Mouse (Mus musculus): ENCODE data around the gene Dot1l. TPM values are rescaled to one million over a fixed set of nuclear protein-coding genes. Genes with fewer than 3 reads are reported as not detected.

The Dot1l gene
- total and polyA plus RNA-seq, 3 experiments: 8.7 to 118 (median 105) TPM

DNA sequence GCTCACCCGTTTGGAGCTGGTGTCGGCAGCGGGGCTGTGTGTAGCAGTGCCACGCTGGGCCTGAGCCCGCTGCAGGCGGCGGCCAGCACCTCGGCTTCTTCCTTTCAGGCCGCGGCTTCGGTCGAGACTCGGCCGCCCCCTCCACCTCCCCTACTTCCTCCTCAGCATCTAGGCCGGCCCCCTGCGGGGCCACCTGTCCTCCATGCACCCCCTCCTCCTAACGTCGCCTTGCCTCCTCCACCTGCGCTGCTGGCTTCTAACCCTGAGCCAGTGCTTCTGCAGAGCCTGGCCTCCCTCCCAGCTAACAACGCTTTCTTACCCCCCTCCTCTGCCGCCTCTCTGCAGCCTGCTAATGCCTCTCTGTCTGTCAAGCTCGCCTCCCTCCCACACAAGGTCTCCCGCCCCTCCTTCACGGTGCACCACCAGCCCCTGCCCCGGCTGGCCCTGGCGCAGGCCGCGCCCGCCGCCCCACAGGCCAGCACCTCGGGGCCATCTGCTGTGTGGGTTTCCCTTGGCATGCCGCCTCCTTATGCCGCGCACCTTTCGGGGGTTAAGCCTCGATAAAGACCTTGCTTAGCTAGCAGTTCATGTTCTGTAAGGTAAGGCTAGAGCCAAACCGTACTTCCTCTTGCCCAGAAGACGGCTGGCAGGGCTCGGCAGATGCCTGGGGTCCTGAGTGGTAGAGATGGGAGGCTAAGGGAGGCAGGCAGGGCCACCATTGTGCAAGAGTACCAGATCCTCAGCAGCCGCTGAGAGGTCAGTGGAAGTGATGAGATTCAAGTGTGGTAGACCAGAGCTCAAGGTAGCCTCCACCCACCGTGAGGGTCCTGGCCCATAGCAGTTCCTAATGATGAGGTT is 37.4 kb downstream of the Dot1l start:
- TF ChIP-seq GATA1 (IDR thresholded peaks at IDR 0.05; ENCODE audit: borderline replicate concordance, low read length): no peak
- no peak for TF ChIP-seq POLR2AphosphoS5 (IDR thresholded peaks at IDR 0.05; ENCODE audit: insufficient replicate concordance, low read depth, low read length)
- TF ChIP-seq GATA2 (IDR thresholded peaks at IDR 0.05; ENCODE audit: borderline replicate concordance, low read depth, low read length): no peak
- H3K4me1 ChIP-seq (ENCODE audit: insufficient read depth, low read depth, low read length): peaks cover 71% of the 10 kb centered on the region

DNA sequence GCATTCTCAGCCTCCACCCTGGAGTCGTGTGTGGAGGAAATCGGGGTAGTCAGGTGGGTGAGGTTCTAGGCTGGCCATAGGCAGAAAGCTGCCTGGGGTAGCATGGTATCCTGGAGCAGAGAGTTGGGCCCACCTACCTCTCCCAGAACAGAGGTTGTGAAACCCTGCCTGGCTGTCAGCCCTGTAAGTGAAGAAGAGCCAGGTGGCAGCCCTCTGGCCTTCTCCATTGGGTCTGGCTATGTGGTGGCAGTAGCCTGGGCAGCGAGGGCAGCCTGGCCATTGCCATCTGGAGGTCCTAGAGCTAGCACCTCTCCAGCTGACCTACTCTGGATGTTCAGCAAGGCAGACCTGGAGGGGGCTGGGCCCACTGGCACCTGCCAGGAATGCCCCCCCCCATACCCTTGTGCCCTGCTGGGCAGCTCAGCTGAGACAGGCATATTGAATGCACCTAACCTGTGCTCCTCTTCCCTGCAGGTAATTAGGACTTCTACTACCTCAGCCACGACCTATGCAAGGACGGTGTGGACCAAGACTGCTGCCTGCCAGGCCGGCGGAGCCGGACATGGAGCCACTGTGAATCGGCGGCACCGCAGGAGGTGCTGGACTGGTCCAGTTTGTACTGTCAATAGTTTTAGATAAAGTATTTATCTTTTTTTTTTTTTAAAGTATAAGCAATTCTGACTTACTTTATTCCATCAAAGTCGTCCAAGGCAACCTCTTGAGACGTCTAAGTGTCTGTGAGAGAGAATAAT is 38.2 kb downstream of the Dot1l start:
- no peak for ATAC-seq (ENCODE audit: extremely low read depth, insufficient number of reproducible peaks, low FRiP score, poor library complexity, severe bottlenecking)
- Histone ChIP-seq H3K36me3 (replicated peaks) (peaks cover 92% of the 10 kb centered on the region), H3K27me3 (ENCODE audit: insufficient read depth, low read length) (no peaks in the 10 kb centered on the region), H3K9me3 (replicated peaks) (no peaks in the 10 kb centered on the region), H3K4me1 (ENCODE audit: insufficient read depth, low read depth, low read length) (peaks cover 71% of the 10 kb centered on the region), H3K4me3 (ENCODE audit: low read depth, low read length) (peak overlapping the region; percentile 3; the same call in 1 of the 2 replicates)
- TF ChIP-seq CTCF (IDR thresholded peaks at IDR 0.05; ENCODE audit: low read depth, low read length): no peak
- no peak for TF ChIP-seq GATA2 (IDR thresholded peaks at IDR 0.05; ENCODE audit: borderline replicate concordance, low read depth, low read length)
- DNase-seq (ENCODE audit: low spot score): no peak

More for the DNA sequence above, 37.4 kb downstream of the Dot1l start:
- DNase-seq (ENCODE audit: low spot score) (no peak), ATAC-seq (ENCODE audit: extremely low read depth, insufficient number of reproducible peaks, low FRiP score, poor library complexity, severe bottlenecking) (no peak)
- Histone ChIP-seq H3K4me3 (ENCODE audit: low read depth, low read length) (no peak overlapping the region; the same call in 1 of the 2 replicates), H3K27me3 (ENCODE audit: insufficient read depth, low read length) (no peaks in the 10 kb centered on the region), H3K9me3 (replicated peaks) (no peaks in the 10 kb centered on the region), H3K36me3 (replicated peaks) (peaks cover 99% of the 10 kb centered on the region)

- Histone ChIP-seq H3K4me1 (ENCODE audit: insufficient read depth, low read depth, low read length) (peaks cover 69% of the 10 kb centered on the region), H3K27me3 (ENCODE audit: insufficient read depth, low read length) (no peaks in the 10 kb centered on the region), H3K4me3 (ENCODE audit: low read depth, low read length) (peak overlapping the region; percentile 42; the same call in 1 of the 2 replicates), H3K9me3 (replicated peaks) (no peaks in the 10 kb centered on the region), H3K36me3 (replicated peaks) (peaks cover 86% of the 10 kb centered on the region)
- TF ChIP-seq GATA1 (IDR thresholded peaks at IDR 0.05; ENCODE audit: borderline replicate concordance, low read length) (no peak), GATA2 (IDR thresholded peaks at IDR 0.05; ENCODE audit: borderline replicate concordance, low read depth, low read length) (no peak)
- no peak for DNase-seq (ENCODE audit: low spot score)
- no peak for ATAC-seq (ENCODE audit: extremely low read depth, insufficient number of reproducible peaks, low FRiP score, poor library complexity, severe bottlenecking)
Observed at GRCm38 (mm10) chr10:80793803-80794202, 38.8 kb downstream of the Dot1l start.

DNA sequence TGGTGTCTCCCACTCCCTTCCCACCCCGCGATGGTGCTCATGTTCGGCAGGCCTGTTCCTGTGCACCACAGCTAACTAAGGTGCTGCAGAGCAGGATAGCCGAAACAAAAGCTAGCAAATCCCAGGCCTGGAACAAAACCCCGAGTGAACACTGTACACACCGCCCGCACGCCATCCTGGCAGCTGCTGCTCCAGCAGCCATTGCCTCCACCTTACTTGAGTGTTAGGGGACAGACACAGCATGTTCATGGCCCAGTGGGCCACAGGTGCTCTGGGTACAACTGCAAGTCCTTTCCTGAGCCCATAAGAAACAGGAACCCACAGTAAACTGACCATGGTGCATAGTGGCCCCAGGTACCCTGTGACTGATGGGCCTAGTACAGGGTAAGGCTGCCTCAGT is 39.7 kb downstream of the Dot1l start:
- H3K27me3 ChIP-seq (ENCODE audit: insufficient read depth, low read length): no peaks in the 10 kb centered on the region
- ATAC-seq (ENCODE audit: extremely low read depth, insufficient number of reproducible peaks, low FRiP score, poor library complexity, severe bottlenecking) (no peak), DNase-seq (ENCODE audit: low spot score) (no peak)
- H3K9me3 ChIP-seq (replicated peaks): no peaks in the 10 kb centered on the region
- H3K4me3 ChIP-seq (ENCODE audit: low read depth, low read length): peak overlapping the region; percentile 1; the same call in 1 of the 2 replicates
- H3K4me1 ChIP-seq (ENCODE audit: insufficient read depth, low read depth, low read length): peaks cover 69% of the 10 kb centered on the region
- peaks cover 80% of the 10 kb centered on the region for H3K36me3 ChIP-seq (replicated peaks)
- TF ChIP-seq GATA2 (IDR thresholded peaks at IDR 0.05; ENCODE audit: borderline replicate concordance, low read depth, low read length): no peak
- no peak for TF ChIP-seq POLR2AphosphoS5 (IDR thresholded peaks at IDR 0.05; ENCODE audit: insufficient replicate concordance, low read depth, low read length)
- no peak for TF ChIP-seq CTCF (IDR thresholded peaks at IDR 0.05; ENCODE audit: low read depth, low read length)
- TF ChIP-seq TAL1 (conservative IDR thresholded peaks at IDR 0.05; ENCODE audit: low read depth, low read length): no peak
- no peak for TF ChIP-seq GATA1 (IDR thresholded peaks at IDR 0.05; ENCODE audit: borderline replicate concordance, low read length)

DNA sequence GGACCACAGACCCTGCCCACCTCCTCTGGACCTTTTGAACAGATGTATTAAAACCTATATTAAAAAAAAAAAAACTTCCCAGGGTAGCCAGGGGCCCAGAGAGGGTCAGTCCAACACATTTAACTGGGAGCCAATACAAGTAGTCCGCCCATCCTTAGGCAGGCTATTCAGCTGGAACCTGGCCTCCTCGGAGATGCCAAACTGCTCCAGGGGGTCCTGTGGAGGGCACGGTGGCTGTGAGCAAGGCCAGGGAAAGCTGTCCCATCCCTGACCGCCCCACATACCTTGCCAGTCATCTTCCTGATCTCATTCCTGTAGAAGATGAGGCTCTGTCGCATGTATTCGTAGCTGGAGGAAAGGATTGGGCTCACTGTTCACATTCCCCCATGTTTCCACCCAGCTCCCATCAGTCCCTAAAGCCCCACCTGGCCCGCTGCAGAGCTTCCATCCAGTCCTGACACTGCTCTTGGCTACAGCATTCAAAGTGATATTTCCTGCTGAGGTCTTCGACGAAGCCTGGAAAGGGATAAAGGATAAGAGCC is 41.4 kb downstream of the Dot1l start:
- no peak for ATAC-seq (ENCODE audit: extremely low read depth, insufficient number of reproducible peaks, low FRiP score, poor library complexity, severe bottlenecking)
- no peak for DNase-seq (ENCODE audit: low spot score)
- Histone ChIP-seq H3K4me3 (ENCODE audit: low read depth, low read length) (peak overlapping the region; percentile 86; the same call in 1 of the 2 replicates), H3K36me3 (replicated peaks) (peaks cover 80% of the 10 kb centered on the region), H3K9me3 (replicated peaks) (no peaks in the 10 kb centered on the region), H3K27me3 (ENCODE audit: insufficient read depth, low read length) (no peaks in the 10 kb centered on the region), H3K4me1 (ENCODE audit: insufficient read depth, low read depth, low read length) (peaks cover 74% of the 10 kb centered on the region)
- TF ChIP-seq GATA2 (IDR thresholded peaks at IDR 0.05; ENCODE audit: borderline replicate concordance, low read depth, low read length) (no peak), TAL1 (conservative IDR thresholded peaks at IDR 0.05; ENCODE audit: low read depth, low read length) (no peak), POLR2AphosphoS5 (IDR thresholded peaks at IDR 0.05; ENCODE audit: insufficient replicate concordance, low read depth, low read length) (no peak), GATA1 (IDR thresholded peaks at IDR 0.05; ENCODE audit: borderline replicate concordance, low read length) (no peak), CTCF (IDR thresholded peaks at IDR 0.05; ENCODE audit: low read depth, low read length) (no peak)

All from G1E (cell line).